Mouse (Mus musculus) WW6 (cell line): Measurements from ENCODE around the gene Ntng1.

Experiments
- DNase-seq: peaks from one replicate; pipeline ENCODE4 v3.0.0-alpha.2; 2013; ENCODE audit warnings: low read depth, low spot score

The Ntng1 gene

GRCm38 (mm10) chr3:109923788-109924187 is 220.0 kb downstream of the Ntng1 start:
- DNase-seq: no peak

- DNase-seq: no peak
These were observed 224.8 kb downstream of the Ntng1 start for GRCm38 (mm10) chr3:109918996-109919395.

GRCm38 (mm10) chr3:109917926-109918694 is 225.7 kb downstream of the Ntng1 start:
- no peak for DNase-seq

DNA sequence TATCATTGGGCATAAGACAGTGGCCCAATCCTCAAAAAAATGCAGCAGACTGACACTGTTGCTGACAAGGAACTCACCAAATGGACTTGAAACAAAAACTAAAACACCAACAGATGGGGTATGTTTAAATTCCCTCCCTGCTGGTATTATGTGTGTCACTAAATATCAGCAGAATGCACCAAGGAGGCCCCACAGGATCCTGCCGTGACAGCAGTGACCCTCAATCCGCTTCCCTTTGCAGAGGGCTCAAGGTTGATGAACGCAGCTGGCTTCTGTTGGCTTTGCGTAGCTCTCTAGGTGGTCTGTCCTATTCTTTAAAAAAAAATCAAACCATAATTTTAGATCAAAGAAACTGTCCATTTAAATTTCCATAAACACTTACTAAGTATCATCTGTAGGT is 226.7 kb downstream of the Ntng1 start:
- no peak for DNase-seq

DNA sequence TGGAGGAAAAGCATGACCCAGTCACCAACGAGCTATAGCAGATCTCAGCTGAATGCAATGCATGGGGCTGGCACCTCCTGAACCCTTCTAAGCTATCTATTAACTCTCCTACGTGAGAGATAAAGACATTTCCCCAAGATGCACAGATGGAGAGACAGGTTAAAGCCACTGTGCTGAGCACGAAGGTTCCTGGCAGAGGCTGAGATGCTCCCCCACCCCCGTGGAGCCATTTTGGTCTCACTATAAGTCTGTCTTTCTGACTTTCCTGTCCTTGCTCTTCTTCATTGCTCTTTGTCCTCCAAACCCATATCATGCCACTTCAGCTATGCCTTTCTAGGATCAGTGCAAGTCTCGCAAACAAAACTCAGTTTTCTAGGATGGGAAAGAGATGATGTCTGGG is 229.6 kb downstream of the Ntng1 start:
- DNase-seq: no peak

DNA sequence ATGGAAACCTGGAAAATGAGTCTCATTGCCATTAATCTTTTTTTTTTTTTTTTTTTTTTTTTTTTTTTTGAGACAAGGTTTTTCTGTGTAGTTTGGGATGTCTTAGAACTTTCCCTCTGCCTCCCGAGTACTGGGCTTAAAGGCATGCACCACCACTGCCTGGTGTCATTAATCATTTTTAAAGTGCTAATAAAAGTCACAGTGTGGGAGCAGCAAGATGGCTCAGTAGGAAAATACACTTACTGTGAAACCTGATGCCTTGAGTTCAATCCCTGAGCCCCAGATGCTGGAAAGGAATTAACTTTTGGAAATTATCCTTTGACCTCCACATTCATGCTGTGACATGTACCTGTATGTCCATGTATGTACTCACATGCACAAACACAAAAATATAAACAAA is 253.2 kb downstream of the Ntng1 start:
- no peak for DNase-seq

DNA sequence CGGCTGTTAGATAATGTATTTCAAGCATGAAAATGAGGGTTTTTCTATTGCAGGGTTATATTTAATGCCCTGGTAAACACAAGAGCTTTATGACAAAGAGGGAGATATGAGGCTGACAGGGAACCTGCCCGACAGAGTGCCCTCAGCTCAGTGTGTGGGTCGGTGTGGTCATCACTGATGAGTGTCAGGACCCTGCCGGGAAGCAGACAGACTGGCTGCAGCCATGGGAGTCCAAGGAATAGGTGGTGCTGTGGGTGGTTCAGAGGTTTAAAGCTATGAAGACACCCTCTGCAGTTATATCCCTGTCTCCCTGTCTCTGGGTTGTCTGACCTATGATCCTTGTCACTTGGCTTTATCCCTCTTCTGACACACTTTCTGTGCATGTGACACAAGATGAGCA is 258.1 kb downstream of the Ntng1 start:
- DNase-seq: no peak

- DNase-seq: no peak
These were observed 264.8 kb downstream of the Ntng1 start for GRCm38 (mm10) chr3:109879061-109879460.

GRCm38 (mm10) chr3:109871986-109872385 is 271.8 kb downstream of the Ntng1 start:
- DNase-seq: no peak

GRCm38 (mm10) chr3:109858276-109858675 is 285.5 kb downstream of the Ntng1 start:
- DNase-seq: no peak

DNA sequence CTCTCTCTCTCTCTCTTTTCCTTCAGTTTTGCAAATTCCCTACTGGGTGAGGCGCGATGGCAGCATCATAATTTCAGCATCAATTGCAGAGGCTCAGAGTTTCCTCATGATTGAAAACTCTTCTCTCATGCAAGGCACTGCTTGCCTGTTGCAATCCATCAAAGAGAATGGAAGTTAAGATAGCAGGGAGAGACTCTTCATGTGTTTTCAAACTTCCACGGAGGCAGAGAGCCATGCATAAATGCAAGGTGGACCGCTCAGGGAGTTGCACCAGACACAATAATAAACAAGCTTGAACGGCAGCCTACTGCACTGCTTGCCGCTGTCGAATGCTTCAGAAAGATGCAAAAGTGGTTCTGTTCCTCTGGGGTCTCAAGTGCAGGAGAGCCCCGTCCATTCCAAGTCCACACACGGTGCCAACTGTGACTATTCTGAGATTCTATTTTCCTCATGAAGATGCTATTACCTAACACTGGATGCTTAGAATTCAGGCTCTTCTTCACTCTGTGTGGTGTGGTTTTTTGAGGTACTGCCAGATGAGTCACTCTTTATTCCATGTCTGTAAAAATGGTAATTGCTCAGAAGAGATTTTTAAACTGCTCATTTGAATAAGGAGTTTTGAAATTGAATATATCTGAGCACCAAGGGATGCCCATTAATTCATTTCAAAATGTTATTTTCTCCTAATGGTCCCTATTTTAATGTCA is 289.2 kb downstream of the Ntng1 start:
- no peak for DNase-seq

- no peak for DNase-seq
These were observed 297.2 kb downstream of the Ntng1 start for GRCm38 (mm10) chr3:109846660-109847059.

GRCm38 (mm10) chr3:109825806-109826205 is 318.0 kb downstream of the Ntng1 start:
- no peak for DNase-seq

DNA sequence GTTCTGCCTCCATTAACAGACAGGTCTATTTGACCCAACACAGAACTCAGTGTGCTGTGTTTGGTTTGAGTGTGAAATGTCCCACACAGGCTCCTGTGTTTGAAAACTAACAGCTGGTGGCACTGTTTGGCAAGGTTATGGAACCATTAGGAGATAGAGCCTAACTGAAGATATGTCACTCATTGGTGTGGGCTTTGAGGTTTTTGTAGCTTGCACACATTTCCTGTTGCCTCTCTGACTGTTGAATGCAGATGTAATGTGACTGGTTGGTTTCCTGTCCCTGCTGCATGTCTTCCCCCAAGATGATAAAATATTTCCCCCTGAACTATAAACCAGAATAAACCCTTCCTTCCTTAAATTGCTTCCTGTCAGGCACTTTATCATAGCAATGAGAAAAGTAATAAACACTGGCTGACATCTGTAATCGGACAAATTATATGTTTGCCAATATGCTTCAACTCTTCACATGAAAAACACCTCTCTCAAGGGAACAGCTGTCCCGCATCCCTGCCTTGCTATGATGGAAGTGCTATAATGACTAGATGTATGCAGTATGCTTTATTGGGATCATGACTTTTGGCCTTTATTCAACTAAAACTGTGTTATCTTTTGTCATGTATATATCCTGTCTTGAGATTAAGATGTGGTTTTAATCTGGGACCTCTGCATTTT is 320.9 kb downstream of the Ntng1 start:
- no peak for DNase-seq

GRCm38 (mm10) chr3:109818821-109819685 is 324.8 kb downstream of the Ntng1 start:
- no peak for DNase-seq

DNA sequence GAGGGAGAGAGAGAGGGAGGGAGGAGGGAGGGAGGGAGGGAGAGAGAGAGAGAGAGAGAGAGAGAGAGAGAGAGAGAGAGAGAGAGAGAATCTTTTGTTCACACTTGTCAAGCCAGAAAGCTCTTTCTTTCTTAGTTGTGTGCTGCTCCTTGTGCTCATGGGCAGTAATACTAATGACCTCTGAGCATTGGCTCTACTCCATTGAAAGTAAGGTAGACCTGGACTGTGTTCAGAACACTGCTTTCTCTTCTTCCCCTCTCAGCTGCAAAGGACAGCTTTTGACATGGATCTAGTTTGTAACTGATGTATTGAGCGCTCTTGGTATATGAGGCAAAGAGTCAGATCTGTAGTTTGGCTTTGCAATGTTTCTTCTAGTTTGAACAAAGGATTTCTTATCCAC is 334.7 kb downstream of the Ntng1 start:
- DNase-seq: no peak

DNA sequence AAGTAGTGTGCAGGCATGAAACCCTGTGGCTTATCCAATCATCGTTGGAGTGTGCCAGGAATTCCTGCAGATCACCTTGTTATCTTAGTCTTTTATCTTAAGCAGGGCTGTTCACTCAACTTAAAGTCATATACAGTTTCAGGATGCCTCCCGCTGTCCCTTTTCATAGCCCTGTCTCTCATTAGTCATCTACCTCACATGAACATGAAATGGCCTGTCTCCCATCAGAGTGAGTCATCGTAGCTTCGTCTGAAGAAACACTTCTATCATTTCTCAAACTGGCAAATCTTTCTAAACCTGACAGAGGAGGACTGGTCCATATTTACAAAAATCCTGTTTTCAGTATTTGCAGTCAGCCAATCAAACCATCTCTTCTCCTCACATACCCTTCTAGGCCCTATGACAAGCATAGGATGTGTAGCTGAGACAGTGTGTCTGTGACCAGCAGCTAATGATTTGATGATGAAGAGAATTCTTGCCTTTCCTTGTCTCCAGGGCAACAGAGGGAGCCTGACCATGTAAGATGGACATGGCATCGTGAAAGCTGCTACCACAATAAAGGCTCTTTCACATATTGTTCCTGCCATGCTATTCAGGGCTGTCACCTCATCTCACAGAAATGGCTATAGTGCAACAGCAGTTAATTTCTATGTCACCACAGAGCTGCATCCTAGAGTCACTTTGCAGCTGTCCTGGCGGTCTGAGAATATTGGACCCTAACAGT is 336.4 kb downstream of the Ntng1 start:
- DNase-seq: no peak

DNA sequence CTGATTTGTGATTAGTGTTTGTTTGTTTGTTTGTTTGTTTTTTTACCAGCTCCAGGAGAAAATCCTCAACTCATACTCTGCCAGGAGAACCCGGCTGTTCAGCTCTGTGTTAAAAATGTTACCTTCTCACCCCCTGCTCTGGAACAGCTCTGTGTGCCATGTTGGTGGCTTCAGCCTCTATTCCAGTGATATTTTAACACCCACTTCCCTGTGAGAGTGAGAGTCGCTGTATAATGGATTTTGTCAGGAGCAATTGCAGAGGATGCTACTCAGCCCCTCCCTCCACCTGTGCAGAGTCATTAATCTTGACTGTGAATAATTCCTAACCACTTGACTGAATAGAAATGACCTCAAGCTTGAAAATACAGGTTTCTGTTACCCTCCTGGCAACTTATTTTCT is 339.7 kb downstream of the Ntng1 start:
- no peak for DNase-seq

GRCm38 (mm10) chr3:109803616-109804015 is 340.2 kb downstream of the Ntng1 start:
- no peak for DNase-seq

DNA sequence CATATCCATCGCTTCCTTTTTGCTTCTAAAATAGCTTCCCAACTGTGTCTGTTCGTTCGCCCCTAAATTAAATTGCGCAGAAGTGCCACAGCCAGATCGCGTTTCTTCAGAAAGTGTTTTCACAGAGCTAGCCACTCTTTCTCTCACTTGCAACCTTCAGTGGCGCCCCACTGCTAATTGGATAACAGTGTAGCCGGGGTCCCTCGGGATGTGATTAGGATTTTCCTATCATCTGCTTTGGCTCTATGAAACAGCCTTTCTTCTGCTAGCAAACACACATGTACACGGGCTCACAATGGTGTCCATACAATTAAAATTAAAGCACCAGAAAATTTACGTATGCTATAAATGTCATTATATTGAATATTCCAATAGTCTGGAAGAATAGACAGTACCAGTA is 346.5 kb downstream of the Ntng1 start:
- DNase-seq: no peak

DNA sequence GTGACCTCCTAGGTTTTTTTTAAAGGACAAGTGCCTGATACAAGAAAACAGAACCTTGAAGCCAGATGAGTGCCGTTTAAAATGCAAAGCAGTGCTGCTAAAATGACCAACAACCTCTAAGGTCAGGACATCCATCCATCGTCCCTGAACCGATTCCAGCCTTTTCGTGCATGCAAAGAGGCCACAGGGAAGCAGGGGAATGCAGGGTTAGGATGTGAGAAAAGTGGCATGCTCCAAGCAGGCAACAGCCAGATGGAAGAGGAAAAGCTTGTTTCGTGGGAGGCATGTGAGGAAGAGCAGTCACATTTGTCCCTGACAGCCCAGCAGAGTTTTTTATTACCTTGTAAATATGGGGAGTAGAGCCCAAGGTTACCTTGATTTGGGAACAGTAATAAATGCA is 360.6 kb downstream of the Ntng1 start:
- no peak for DNase-seq
